Mouse (Mus musculus) MEL-GATA-1-ER (cell line): Measurements from ENCODE around the gene Slc26a1.

Source experiments
- DNase-seq: peaks from one replicate; pipeline ENCODE4 v3.0.0-alpha.2; 2012; ENCODE audit warnings: low read depth; ENCODE audit errors: extremely low read depth

Gene Slc26a1

GRCm38 (mm10) chr5:108692271-108692670 lies 16.9 kb upstream of the Slc26a1 start, which contains the start of gene Fgfrl1:
Gene Fgfrl1, plus strand, starts transcription at chr5:108692382.
- no peak for DNase-seq

- no peak for DNase-seq
Observed at GRCm38 (mm10) chr5:108691152-108691551, 15.8 kb upstream of the Slc26a1 start.

- no peak for DNase-seq
Observed at GRCm38 (mm10) chr5:108689091-108689490, 13.7 kb upstream of the Slc26a1 start.

GRCm38 (mm10) chr5:108680871-108681270 lies 5.5 kb upstream of the Slc26a1 start:
- no peak for DNase-seq

GRCm38 (mm10) chr5:108679909-108680308 lies 4.5 kb upstream of the Slc26a1 start:
- no peak for DNase-seq

- no peak for DNase-seq
Observed at GRCm38 (mm10) chr5:108678296-108678854, 3.0 kb upstream of the Slc26a1 start.

GRCm38 (mm10) chr5:108677605-108678295 lies 2.4 kb upstream of the Slc26a1 start:
- DNase-seq: no peak

- DNase-seq: peak; percentile 77
Observed at GRCm38 (mm10) chr5:108676772-108677498, 1.6 kb upstream of the Slc26a1 start.

- no peak for DNase-seq
Observed at GRCm38 (mm10) chr5:108674624-108675023, 745 bp downstream of the Slc26a1 start.

- no peak for DNase-seq
Observed at GRCm38 (mm10) chr5:108671757-108672156, 3.6 kb downstream of the Slc26a1 start.

GRCm38 (mm10) chr5:108670785-108671184 lies 4.6 kb downstream of the Slc26a1 start:
- no peak for DNase-seq

GRCm38 (mm10) chr5:108669986-108670385 lies 5.4 kb downstream of the Slc26a1 start:
- no peak for DNase-seq

GRCm38 (mm10) chr5:108668977-108669936 lies 6.1 kb downstream of the Slc26a1 start, which contains the start of gene Dgkq:
Gene Dgkq, minus strand, starts transcription at chr5:108669672.
- DNase-seq: peak; percentile 62

- no peak for DNase-seq
Observed at GRCm38 (mm10) chr5:108668387-108668932, 6.9 kb downstream of the Slc26a1 start.

GRCm38 (mm10) chr5:108667370-108667769 lies 8.0 kb downstream of the Slc26a1 start:
- DNase-seq: no peak

GRCm38 (mm10) chr5:108665066-108665465 lies 10.3 kb downstream of the Slc26a1 start:
- DNase-seq: no peak

GRCm38 (mm10) chr5:108662772-108663171 lies 12.6 kb downstream of the Slc26a1 start:
- DNase-seq: no peak

GRCm38 (mm10) chr5:108660632-108661268 lies 14.6 kb downstream of the Slc26a1 start:
- peak; percentile 62 for DNase-seq

GRCm38 (mm10) chr5:108659698-108660631 lies 15.4 kb downstream of the Slc26a1 start, which contains the start of gene Idua:
Gene Idua, plus strand, starts transcription at chr5:108660331.
- DNase-seq: no peak
